Mouse (Mus musculus) megakaryocyte-erythroid progenitor cell, adult 5 weeks (primary cell): ENCODE measurements around the gene Cadm4. TPM values are rescaled to one million over a fixed set of nuclear protein-coding genes. Genes with fewer than 3 reads are reported as not detected.

Experiments
- polyA plus RNA-seq: library from polyadenylated mRNA; stranded (reverse); fragments of >175 nt; gene quantifications from 2 replicates; pipeline ENCODE4 v1.2.3, GENCODE M21; 2012

The Cadm4 gene
- polyA plus RNA-seq = 0.17 and 0.33 TPM in 2 replicates

GRCm38 (mm10) chr7:24481474-24482207, at the start of gene Cadm4:
Gene Cadm4, plus strand, starts transcription at chr7:24482023.

GRCm38 (mm10) chr7:24451855-24452311, 29.9 kb upstream of the Cadm4 start, which contains the start of gene Irgc1:
Gene Irgc1, minus strand, starts transcription at chr7:24452297.

GRCm38 (mm10) chr7:24462388-24463319, 19.2 kb upstream of the Cadm4 start, which contains the start of gene Plaur:
Gene Plaur, plus strand, starts transcription at chr7:24462484.

DNA sequence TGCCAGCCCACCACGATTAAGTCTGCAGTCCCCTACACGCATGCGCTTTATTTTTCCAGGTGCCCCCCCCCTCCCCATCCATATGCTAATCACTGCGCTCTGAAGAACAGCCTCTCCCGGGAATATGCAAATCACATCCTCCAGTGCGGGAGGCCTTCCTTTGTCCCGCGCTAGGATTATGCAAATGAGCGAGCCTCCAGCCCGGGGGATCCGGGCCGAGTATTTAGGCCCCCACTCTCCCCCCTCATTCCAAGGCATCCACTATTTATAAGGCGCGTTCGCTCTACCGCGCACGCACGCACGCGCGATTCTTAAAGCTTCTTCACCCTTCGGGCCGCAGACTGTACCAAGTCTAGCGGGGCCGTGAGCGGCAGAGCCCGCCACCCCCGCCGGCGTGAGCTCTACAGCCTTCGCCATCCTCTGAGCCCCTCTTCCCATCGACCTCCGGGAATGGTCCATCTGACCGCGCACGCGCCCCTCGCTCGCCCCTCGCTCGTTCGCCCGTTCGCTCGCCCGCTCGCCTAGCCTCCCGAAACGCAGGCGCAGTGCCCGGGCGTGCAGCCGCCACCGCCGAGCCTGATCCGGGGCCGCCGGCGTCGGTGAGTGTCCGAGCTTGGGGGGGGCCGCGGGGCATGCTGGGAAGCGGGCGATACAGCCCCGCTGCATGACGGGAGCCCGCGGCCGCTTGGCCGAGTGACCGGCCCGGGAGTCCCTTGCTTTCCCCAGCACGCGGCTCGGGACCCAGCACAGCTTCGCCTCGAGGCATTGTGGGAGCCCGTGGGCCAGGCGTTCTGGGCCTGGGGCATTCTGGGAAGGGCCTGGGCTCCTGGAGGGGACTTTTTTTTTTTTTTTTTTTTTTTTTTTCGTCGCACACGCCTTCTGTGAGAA, 25.3 kb downstream of the Cadm4 start, which contains the start of gene Zfp428:
Gene Zfp428, plus strand, starts transcription at position 169 of the 888 bp plus-strand sequence.

GRCm38 (mm10) chr7:24512355-24512754, 30.5 kb downstream of the Cadm4 start, which contains the start of gene AC161166.1:
Gene AC161166.1, minus strand, starts transcription at chr7:24512455.

GRCm38 (mm10) chr7:24530062-24530931, 48.5 kb downstream of the Cadm4 start, which contains the start of gene Irgq:
Gene Irgq, plus strand, starts transcription at chr7:24530689.

DNA sequence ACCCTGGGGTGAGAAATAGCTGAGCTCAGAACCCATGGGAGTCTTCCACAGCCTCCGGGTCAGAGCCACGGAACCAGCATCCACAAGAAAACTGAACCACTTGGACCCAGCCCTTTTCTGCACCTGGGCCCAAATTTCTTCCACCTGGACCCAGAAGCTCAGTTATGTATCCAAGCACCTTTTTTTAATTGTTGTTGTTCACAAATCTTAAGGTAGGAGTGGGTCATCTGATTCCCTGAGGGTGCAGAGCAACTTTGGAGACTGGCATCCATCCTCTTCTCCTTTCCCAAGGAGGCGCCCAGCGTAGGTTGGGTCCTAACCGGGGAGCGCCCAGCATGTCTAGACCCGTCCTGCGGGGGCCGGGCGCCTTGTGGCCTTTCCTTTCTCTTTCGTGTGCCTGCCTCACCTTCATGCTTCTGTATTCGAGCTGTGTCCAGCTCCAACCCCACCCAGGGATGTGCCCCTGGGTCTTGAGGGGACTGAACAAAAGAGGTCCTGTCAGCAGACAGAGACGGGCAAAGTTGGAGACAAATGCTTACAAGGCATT, 64.3 kb downstream of the Cadm4 start, which contains the start of the genes Pinlyp and Xrcc1:
Gene Pinlyp, minus strand, starts transcription at position 51 of the 547 bp plus-strand sequence.
Gene Xrcc1, plus strand, starts transcription at position 222 of the 547 bp plus-strand sequence.

Other genes with a start within 250 kb of the Cadm4 start
- gene Zfp109, start 244.5 kb upstream of the Cadm4 start, polyA plus RNA-seq = 0.51 and 0.73 TPM in 2 replicates
- gene Zfp108, start 227.2 kb upstream of the Cadm4 start, polyA plus RNA-seq = 0.15 and 0.21 TPM in 2 replicates
- 0.35 and 0.41 TPM in 2 replicates for gene Zfp93, start 211.6 kb upstream of the Cadm4 start, polyA plus RNA-seq
- gene Zfp61, start 180.8 kb upstream of the Cadm4 start, polyA plus RNA-seq = 4.5 and 5.6 TPM in 2 replicates
- 0.79 and 0.80 TPM in 2 replicates for gene Zfp94, start 165.4 kb upstream of the Cadm4 start, polyA plus RNA-seq
- gene Tescl, start 148.1 kb upstream of the Cadm4 start, polyA plus RNA-seq = 0.31 TPM in 1 of 2 replicates, not detected in the other
- not detected in 2 replicates for gene Lypd5, start 132.8 kb upstream of the Cadm4 start, polyA plus RNA-seq
- 116 and 139 TPM in 2 replicates for gene Kcnn4, start 111.8 kb upstream of the Cadm4 start, polyA plus RNA-seq
- 121 and 122 TPM in 2 replicates for gene Smg9, start 82.4 kb upstream of the Cadm4 start, polyA plus RNA-seq
- 0.05 and 0.10 TPM in 2 replicates for gene Irgc1, start 29.7 kb upstream of the Cadm4 start, polyA plus RNA-seq
- gene Plaur, start 19.5 kb upstream of the Cadm4 start, polyA plus RNA-seq = 118 and 127 TPM in 2 replicates
- gene Zfp428, start 25.0 kb downstream of the Cadm4 start, polyA plus RNA-seq = 34.0 and 41.2 TPM in 2 replicates
- gene AC161166.1, start 30.4 kb downstream of the Cadm4 start, polyA plus RNA-seq = not detected in 2 replicates
- gene Irgq, start 48.7 kb downstream of the Cadm4 start, polyA plus RNA-seq = 7.8 and 9.6 TPM in 2 replicates
- gene Pinlyp, start 64.1 kb downstream of the Cadm4 start, polyA plus RNA-seq = not detected in 2 replicates
- gene Xrcc1, start 64.3 kb downstream of the Cadm4 start, polyA plus RNA-seq = 169 and 206 TPM in 2 replicates
- gene Ethe1, start 105.5 kb downstream of the Cadm4 start, polyA plus RNA-seq = 35.2 and 53.0 TPM in 2 replicates
- 2.6 and 3.0 TPM in 2 replicates for gene Zfp575, start 105.6 kb downstream of the Cadm4 start, polyA plus RNA-seq
- gene Phldb3, start 128.7 kb downstream of the Cadm4 start, polyA plus RNA-seq = 35.9 and 44.5 TPM in 2 replicates
- gene Lypd3, start 154.5 kb downstream of the Cadm4 start, polyA plus RNA-seq = 0.16 and 0.37 TPM in 2 replicates
- gene Tex101, start 194.7 kb downstream of the Cadm4 start, polyA plus RNA-seq = not detected in 2 replicates
- not detected in 2 replicates for gene BC049730, start 227.2 kb downstream of the Cadm4 start, polyA plus RNA-seq
- not detected in 2 replicates for gene Gm4763, start 244.9 kb downstream of the Cadm4 start, polyA plus RNA-seq